Mouse (Mus musculus) limb, embryonic 14.5 days (tissue): ENCODE measurements around the gene Cacna1s. TPM values are rescaled to one million over a fixed set of nuclear protein-coding genes. Genes with fewer than 3 reads are reported as not detected.

Experiments
- ATAC-seq: fragments of 200-750 bp; cut with Nextera tagmentation; 2 replicates; pipeline ENCODE4 v1.8.0; 2017; ENCODE audit warnings: low read depth, moderate number of reproducible peaks, moderate TSS enrichment; ENCODE audit not compliant: low FRiP score
- DNase-seq: peaks from one replicate; pipeline ENCODE4 v3.0.0-alpha.2; 2015; ENCODE audit warnings: low spot score
- H3K27ac ChIP-seq: fragments of 300-500 bp; sonication (generic); replicated peaks from 2 replicates; pipeline ENCODE4 v1.5.1; 2014; ENCODE audit warnings: low read depth, mild to moderate bottlenecking, low read length, moderate library complexity, mixed read lengths
- H3K27me3 ChIP-seq: fragments of 300-500 bp; sonication (generic); 2 replicates; pipeline ENCODE4 v1.6.1; 2014; ENCODE audit warnings: low read length, mixed read lengths; ENCODE audit not compliant: control insufficient read depth, insufficient read depth
- H3K36me3 ChIP-seq: fragments of 300-500 bp; sonication (generic); 2 replicates; pipeline ENCODE4 v1.6.1; 2014; ENCODE audit warnings: mild to moderate bottlenecking, low read length, moderate library complexity, mixed read lengths; ENCODE audit not compliant: control insufficient read depth, insufficient read depth
- H3K4me1 ChIP-seq: fragments of 300-500 bp; sonication (generic); 2 replicates; pipeline ENCODE4 v1.6.1; 2014; ENCODE audit warnings: antibody characterized with exemption, low read length, mixed read lengths; ENCODE audit not compliant: control insufficient read depth, insufficient read depth
- H3K4me2 ChIP-seq: fragments of 300-500 bp; sonication (generic); replicated peaks from 2 replicates; pipeline ENCODE4 v1.6.1; 2014; ENCODE audit warnings: low read depth, mild to moderate bottlenecking, low read length, moderate library complexity; ENCODE audit not compliant: severe bottlenecking
- H3K4me3 ChIP-seq: fragments of 300-500 bp; sonication (generic); replicated peaks from 2 replicates; pipeline ENCODE4 v1.5.1; 2014; ENCODE audit warnings: low read length
- H3K9ac ChIP-seq: fragments of 300-500 bp; sonication (generic); 2 replicates; pipeline ENCODE4 v1.6.1; 2014; ENCODE audit warnings: mild to moderate bottlenecking, low read depth, low read length, moderate library complexity; ENCODE audit not compliant: severe bottlenecking
- H3K9me3 ChIP-seq: fragments of 300-500 bp; sonication (generic); 2 replicates; pipeline ENCODE4 v1.6.1; 2016; ENCODE audit warnings: low read length; ENCODE audit not compliant: control insufficient read depth
- POLR2A ChIP-seq: fragments of 200-500 bp; IDR thresholded peaks from 2 replicates; pipeline ENCODE4 v1.8.0; 2012; ENCODE audit warnings: inconsistent platforms, mild to moderate bottlenecking, moderate library complexity, borderline replicate concordance; ENCODE audit not compliant: insufficient read depth, insufficient read length; ENCODE audit errors: extremely low read depth
- WGBS: fragments of 180-500 bp; shearing (Covaris S2); extraction: QIAGEN DNeasy Blood & Tissue Kit; methylation state at CpG from one replicate; pipeline ENCODE4 v1.1.7; 2014; 5-methylcytosine and 5-hydroxymethylcytosine counted together
- polyA plus RNA-seq, 2 experiments: library from polyadenylated mRNA; depleted of rRNA in 1 of 2; stranded (reverse) in 1 of 2; unstranded in 1 of 2; fragments of >200 nt; fragmentation: Nextera tagmentation in 1 of 2; extraction: Ambion mirVana in 1 of 2; gene quantifications; 2 replicates each; pipeline versions ENCODE4 v1.2.1 to v1.2.3; 2012 to 2014

Gene Cacna1s
- polyA plus RNA-seq, 2 experiments = 6.9 to 16.6 TPM

GRCm38 (mm10) chr1:136030201-136030600 is 22.3 kb upstream of the Cacna1s start:
- Histone ChIP-seq H3K4me2 (no peak overlapping the region), H3K36me3 (peaks cover 98% of the 10 kb centered on the region), H3K27ac (no peak overlapping the region), H3K9ac (no peak overlapping the region), H3K4me1 (no peaks in the 10 kb centered on the region), H3K27me3 (no peaks in the 10 kb centered on the region), H3K9me3 (no peaks in the 10 kb centered on the region), H3K4me3 (no peak overlapping the region)
- 45% methylated on average over 7 of the region's 7 CpGs for WGBS
- no peak for TF ChIP-seq POLR2A
- ATAC-seq = no peak
- no peak for DNase-seq

GRCm38 (mm10) chr1:136031697-136032096 is 20.9 kb upstream of the Cacna1s start:
- no peak overlapping the region for H3K27ac ChIP-seq
- no peak overlapping the region for H3K4me2 ChIP-seq
- peaks cover 89% of the 10 kb centered on the region for H3K36me3 ChIP-seq
- TF ChIP-seq POLR2A = no peak
- WGBS = 78% methylated on average over 7 of the region's 8 CpGs
- H3K27me3 ChIP-seq = no peaks in the 10 kb centered on the region
- H3K9me3 ChIP-seq = no peaks in the 10 kb centered on the region
- no peaks in the 10 kb centered on the region for H3K4me1 ChIP-seq
- DNase-seq = no peak
- no peak for ATAC-seq
- no peak overlapping the region for H3K9ac ChIP-seq
- no peak overlapping the region for H3K4me3 ChIP-seq

- Histone ChIP-seq H3K9me3 (no peaks in the 10 kb centered on the region), H3K4me3 (no peak overlapping the region), H3K27me3 (no peaks in the 10 kb centered on the region), H3K4me2 (no peak overlapping the region), H3K36me3 (peaks cover 77% of the 10 kb centered on the region), H3K4me1 (no peaks in the 10 kb centered on the region), H3K27ac (no peak overlapping the region), H3K9ac (no peak overlapping the region)
- ATAC-seq (no peak), DNase-seq (no peak)
- WGBS = 53% methylated on average over 7 of the region's 7 CpGs
- TF ChIP-seq POLR2A = no peak
These were observed 19.6 kb upstream of the Cacna1s start for GRCm38 (mm10) chr1:136032961-136033360.

GRCm38 (mm10) chr1:136038746-136039538 is 13.6 kb upstream of the Cacna1s start:
- Histone ChIP-seq H3K4me3 (no peak overlapping the region), H3K36me3 (peaks cover 18% of the 10 kb centered on the region), H3K27ac (no peak overlapping the region), H3K27me3 (no peaks in the 10 kb centered on the region), H3K9ac (no peak overlapping the region), H3K9me3 (no peaks in the 10 kb centered on the region), H3K4me2 (no peak overlapping the region), H3K4me1 (peaks cover 11% of the 10 kb centered on the region)
- TF ChIP-seq POLR2A = no peak
- 81% methylated on average over 5 of the region's 5 CpGs for WGBS
- DNase-seq (no peak), ATAC-seq (no peak)

- Histone ChIP-seq H3K9ac (no peak overlapping the region), H3K4me1 (peaks cover 11% of the 10 kb centered on the region), H3K9me3 (no peaks in the 10 kb centered on the region), H3K36me3 (peaks cover 3% of the 10 kb centered on the region; the same call in 1 of the 2 replicates), H3K4me2 (no peak overlapping the region), H3K27ac (no peak overlapping the region), H3K27me3 (no peaks in the 10 kb centered on the region), H3K4me3 (no peak overlapping the region)
- WGBS = 13% methylated on average over 11 of the region's 11 CpGs
- ATAC-seq (no peak), DNase-seq (no peak)
- TF ChIP-seq POLR2A = no peak
These were observed 12.1 kb upstream of the Cacna1s start for GRCm38 (mm10) chr1:136040452-136040851.
